Mouse (Mus musculus) MEL-GATA-1-ER (cell line): Measurements from ENCODE around the gene Fsd1l.
"Not testable (repeated sequence)": the region's sequence is repeated elsewhere in the genome, so short reads cannot be mapped to it uniquely, and the experiment has no call there.

Source experiments
- DNase-seq: peaks from one replicate; pipeline ENCODE4 v3.0.0-alpha.2; 2012; ENCODE audit warnings: low read depth; ENCODE audit errors: extremely low read depth

The Fsd1l gene

GRCm38 (mm10) chr4:53628924-53629323 lies 2.3 kb upstream of the Fsd1l start:
- no peak for DNase-seq

GRCm38 (mm10) chr4:53630963-53631315 lies 332 bp upstream of the Fsd1l start:
- no peak for DNase-seq

GRCm38 (mm10) chr4:53632011-53632349 lies 709 bp downstream of the Fsd1l start:
- no peak for DNase-seq

- no peak for DNase-seq
Observed at GRCm38 (mm10) chr4:53635336-53635735, 4.1 kb downstream of the Fsd1l start.

- DNase-seq: no peak
Observed at GRCm38 (mm10) chr4:53637269-53637909, 6.1 kb downstream of the Fsd1l start.

GRCm38 (mm10) chr4:53638549-53639123 lies 7.4 kb downstream of the Fsd1l start:
- no peak for DNase-seq

GRCm38 (mm10) chr4:53658029-53658428 lies 26.8 kb downstream of the Fsd1l start:
- DNase-seq: no peak

GRCm38 (mm10) chr4:53660711-53661110 lies 29.4 kb downstream of the Fsd1l start:
- no peak for DNase-seq

- DNase-seq: no peak
Observed at GRCm38 (mm10) chr4:53682092-53682491, 50.8 kb downstream of the Fsd1l start.

- no peak for DNase-seq
Observed at GRCm38 (mm10) chr4:53688965-53689364, 57.7 kb downstream of the Fsd1l start.

- DNase-seq: no peak
Observed at GRCm38 (mm10) chr4:53691418-53691817, 60.1 kb downstream of the Fsd1l start.

GRCm38 (mm10) chr4:53709166-53709565 lies 77.9 kb downstream of the Fsd1l start:
- DNase-seq: not testable (repeated sequence)

- DNase-seq: no peak
Observed at GRCm38 (mm10) chr4:53710021-53710420, 78.8 kb downstream of the Fsd1l start.

GRCm38 (mm10) chr4:53710555-53711328 lies 79.5 kb downstream of the Fsd1l start:
- no peak for DNase-seq

- peak; percentile 66 for DNase-seq
Observed at GRCm38 (mm10) chr4:53713704-53714050, 82.4 kb downstream of the Fsd1l start, which contains the start of gene Fktn. Gene Fktn (plus strand): TSS chr4:53713998.

GRCm38 (mm10) chr4:53714051-53714814 lies 83.0 kb downstream of the Fsd1l start:
- DNase-seq: peak; percentile 84

GRCm38 (mm10) chr4:53715977-53716376 lies 84.7 kb downstream of the Fsd1l start:
- DNase-seq: peak; percentile 14

GRCm38 (mm10) chr4:53717546-53717945 lies 86.3 kb downstream of the Fsd1l start:
- DNase-seq: no peak

GRCm38 (mm10) chr4:53718261-53718660 lies 87.0 kb downstream of the Fsd1l start:
- DNase-seq: no peak

GRCm38 (mm10) chr4:53722506-53722905 lies 91.2 kb downstream of the Fsd1l start:
- no peak for DNase-seq

- not testable (repeated sequence) for DNase-seq
Observed at GRCm38 (mm10) chr4:53726100-53726499, 94.8 kb downstream of the Fsd1l start.

GRCm38 (mm10) chr4:53728121-53728520 lies 96.8 kb downstream of the Fsd1l start:
- no peak for DNase-seq
